Mouse (Mus musculus): ENCODE results near the gene Srd5a3.

Gene Srd5a3

DNA sequence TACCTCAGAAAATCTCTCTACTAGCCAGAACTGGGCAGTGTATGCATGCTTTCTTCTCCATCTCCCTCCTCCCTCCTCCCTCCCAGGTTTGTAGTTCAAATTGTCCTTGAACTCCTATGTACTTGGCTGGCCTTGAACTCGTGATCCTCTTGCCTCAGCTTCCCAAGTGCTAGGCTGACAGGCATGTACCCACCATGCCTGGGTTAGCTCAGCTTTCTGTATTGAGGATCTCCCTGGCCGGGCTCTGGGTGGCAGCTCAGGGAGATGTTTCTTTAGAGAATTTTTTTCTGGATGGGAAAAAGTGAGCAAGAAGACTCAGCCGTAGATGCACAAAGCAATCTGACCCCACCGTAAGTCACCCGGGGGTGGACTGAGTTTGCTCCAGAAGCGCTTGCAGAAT lies 12.9 kb downstream of the Srd5a3 start:
- no peak for DNase-seq (ENCODE audit: inconsistent ontology term)

- DNase-seq (ENCODE audit: inconsistent ontology term) = no peak
Measured at GRCm38 (mm10) chr5:76153430-76153829, 13.4 kb downstream of the Srd5a3 start.

DNA sequence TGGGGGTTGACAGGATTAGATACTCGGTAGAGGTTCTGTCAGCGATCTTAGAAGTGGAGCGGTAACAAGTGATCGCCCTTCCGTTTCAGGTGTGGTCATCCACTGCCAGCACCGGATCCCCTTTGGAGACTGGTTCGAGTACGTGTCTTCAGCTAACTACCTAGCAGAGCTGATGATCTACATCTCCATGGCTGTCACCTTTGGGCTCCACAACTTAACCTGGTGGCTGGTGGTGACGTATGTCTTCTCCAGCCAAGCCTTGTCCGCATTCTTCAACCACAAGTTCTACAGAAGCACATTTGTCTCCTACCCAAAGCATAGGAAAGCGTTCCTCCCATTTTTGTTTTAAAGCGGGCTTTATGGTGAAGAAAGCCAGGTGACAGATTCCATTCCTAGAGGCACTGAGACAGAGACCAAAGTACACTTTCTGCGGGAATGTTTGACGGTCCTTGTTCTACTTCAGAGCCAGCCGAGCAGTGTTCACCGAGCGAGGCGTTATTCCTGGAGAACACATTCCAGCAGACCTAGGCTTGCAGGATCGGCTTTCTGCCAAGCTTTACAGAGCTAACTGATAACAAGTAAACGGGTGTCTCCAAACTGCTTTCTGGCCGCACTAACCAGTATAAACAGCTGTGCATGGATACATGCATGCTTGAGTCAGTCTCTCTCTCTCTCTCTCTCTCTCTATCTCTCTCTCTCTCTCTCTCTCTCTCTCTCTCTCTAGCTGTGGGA lies 14.5 kb downstream of the Srd5a3 start:
- DNase-seq (ENCODE audit: inconsistent ontology term) = no peak

- DNase-seq (ENCODE audit: inconsistent ontology term) = no peak
Measured at GRCm38 (mm10) chr5:76159555-76159954, 19.5 kb downstream of the Srd5a3 start.

DNA sequence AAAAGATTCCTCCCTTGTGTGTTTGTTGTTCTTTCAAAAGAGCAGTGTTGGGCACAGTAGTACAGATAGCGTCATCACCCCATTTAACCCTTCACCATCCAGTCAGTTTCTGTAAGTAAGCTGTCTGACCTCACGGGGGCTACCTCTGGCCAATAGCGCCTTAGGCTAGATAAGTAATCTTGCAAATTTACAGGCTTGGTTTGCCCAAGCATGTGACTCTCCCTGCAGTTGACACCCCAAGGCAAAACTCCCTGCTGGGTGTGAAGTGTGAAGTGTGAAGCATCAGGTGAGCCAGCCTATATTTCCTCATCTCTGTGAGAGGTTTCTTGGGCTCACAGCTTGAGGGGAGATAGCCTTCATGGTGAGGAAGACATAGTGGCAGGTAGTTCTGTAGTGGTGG lies 20.0 kb downstream of the Srd5a3 start:
- no peak for DNase-seq (ENCODE audit: inconsistent ontology term)

DNA sequence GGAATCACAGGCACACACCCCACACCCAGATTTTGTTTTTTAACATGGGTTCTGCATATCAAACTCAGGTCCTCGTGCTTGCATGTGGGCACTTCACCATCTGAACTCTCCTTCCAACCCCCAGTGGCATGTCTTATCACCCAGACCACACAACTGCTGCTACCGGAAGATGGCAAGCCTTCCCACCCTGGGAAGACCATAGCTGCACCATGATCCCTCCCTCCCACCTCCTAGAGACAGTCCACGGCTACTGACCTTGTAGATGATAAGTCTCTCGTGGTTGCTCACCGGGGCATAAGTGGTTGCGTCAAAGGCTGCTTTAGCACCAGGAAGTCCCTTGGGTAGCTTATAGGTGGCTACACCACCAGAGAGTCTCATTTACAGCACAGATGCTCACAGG lies 21.4 kb downstream of the Srd5a3 start:
- DNase-seq (ENCODE audit: inconsistent ontology term) = no peak

GRCm38 (mm10) chr5:76162926-76163325 lies 22.9 kb downstream of the Srd5a3 start:
- DNase-seq (ENCODE audit: inconsistent ontology term) = no peak

GRCm38 (mm10) chr5:76163828-76164390 lies 23.8 kb downstream of the Srd5a3 start:
- no peak for DNase-seq (ENCODE audit: inconsistent ontology term)

DNA sequence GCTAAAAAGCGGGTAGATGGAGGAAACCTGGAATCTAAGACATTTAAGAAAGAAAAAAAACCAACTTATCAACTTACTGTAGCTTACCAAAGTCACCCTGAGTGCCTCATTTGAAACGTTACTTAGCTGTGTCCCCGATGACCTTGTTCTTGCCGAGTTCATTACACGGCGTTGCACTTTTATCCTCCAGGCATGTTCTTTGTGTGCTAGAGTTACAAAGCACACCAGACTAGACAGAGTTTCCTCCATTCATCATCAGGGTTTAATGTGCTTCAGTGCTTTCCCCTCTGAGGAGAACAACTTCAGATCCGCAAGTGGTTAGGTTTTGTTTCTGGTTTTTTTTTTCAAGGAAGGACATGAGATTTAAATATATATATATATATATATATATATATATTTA lies 24.8 kb downstream of the Srd5a3 start:
- DNase-seq (ENCODE audit: inconsistent ontology term) = no peak

- no peak for DNase-seq (ENCODE audit: inconsistent ontology term)
Measured at GRCm38 (mm10) chr5:76170522-76170921, 30.5 kb downstream of the Srd5a3 start.

DNA sequence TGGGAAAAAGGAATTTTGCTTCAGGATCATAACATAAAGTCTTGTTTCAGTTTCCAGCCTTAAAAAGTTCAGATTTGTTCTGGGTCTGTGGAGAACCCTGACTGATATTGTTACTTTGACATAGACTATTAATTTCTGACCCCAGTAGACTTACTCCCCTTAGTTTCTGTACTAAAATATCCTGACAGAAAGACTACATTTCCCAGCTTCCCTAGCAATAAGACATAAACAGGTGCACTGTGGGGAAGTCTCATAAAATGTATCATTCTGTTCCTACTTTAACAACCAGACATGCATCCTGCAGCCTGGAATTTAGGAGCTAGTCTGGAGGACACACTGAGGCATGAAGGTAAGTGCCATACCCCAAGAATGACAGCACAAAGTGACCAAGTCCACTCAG lies 31.0 kb downstream of the Srd5a3 start:
- no peak for DNase-seq (ENCODE audit: inconsistent ontology term)

DNA sequence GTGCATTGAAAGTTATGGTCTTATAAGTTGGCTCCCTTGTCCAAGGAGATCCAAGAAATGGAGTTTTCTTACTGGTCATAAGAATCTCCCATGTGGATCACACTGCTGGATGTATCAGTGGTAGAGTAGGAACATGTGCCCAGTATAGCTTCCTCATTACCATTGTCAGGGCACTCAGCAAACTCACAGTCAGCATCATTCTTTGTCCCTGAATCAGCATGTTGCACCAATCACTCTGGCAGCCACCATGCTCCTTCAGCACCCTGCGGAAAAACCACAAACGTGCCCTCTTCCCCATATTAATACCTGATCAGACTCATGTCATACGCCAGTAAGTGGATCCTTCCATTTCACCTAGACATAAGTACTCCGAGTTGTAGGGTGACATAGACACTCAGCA lies 35.0 kb downstream of the Srd5a3 start:
- no peak for DNase-seq (ENCODE audit: inconsistent ontology term)

GRCm38 (mm10) chr5:76176411-76176810 lies 36.3 kb downstream of the Srd5a3 start:
- DNase-seq (ENCODE audit: inconsistent ontology term) = no peak

- DNase-seq (ENCODE audit: inconsistent ontology term) = no peak
Measured at GRCm38 (mm10) chr5:76176841-76177240, 36.8 kb downstream of the Srd5a3 start.

- no peak for DNase-seq (ENCODE audit: inconsistent ontology term)
Measured at GRCm38 (mm10) chr5:76177664-76178063, 37.6 kb downstream of the Srd5a3 start.

DNA sequence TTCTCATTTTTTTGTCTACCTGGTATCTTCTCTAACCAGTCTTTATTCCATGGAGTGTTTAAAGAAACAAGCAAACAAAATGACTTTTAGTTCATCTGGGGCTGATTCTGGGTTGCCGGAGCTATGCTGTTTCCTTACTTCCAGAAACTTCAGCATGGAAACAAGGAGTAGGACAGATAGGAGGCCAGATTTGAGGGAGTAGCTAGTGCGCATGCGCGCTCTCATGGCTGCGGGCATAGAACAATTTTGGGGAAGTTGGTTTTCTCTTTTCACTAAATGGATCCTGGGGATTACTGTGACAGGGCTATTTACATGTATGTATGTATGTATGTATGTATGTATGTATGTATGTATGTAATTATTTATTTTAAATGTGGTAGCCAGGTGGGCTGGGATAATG lies 39.1 kb downstream of the Srd5a3 start:
- DNase-seq (ENCODE audit: inconsistent ontology term) = no peak

- DNase-seq (ENCODE audit: inconsistent ontology term) = no peak
Measured at GRCm38 (mm10) chr5:76179791-76180190, 39.7 kb downstream of the Srd5a3 start.

GRCm38 (mm10) chr5:76182326-76182725 lies 42.3 kb downstream of the Srd5a3 start:
- peak; percentile 60 for DNase-seq (ENCODE audit: inconsistent ontology term)

DNA sequence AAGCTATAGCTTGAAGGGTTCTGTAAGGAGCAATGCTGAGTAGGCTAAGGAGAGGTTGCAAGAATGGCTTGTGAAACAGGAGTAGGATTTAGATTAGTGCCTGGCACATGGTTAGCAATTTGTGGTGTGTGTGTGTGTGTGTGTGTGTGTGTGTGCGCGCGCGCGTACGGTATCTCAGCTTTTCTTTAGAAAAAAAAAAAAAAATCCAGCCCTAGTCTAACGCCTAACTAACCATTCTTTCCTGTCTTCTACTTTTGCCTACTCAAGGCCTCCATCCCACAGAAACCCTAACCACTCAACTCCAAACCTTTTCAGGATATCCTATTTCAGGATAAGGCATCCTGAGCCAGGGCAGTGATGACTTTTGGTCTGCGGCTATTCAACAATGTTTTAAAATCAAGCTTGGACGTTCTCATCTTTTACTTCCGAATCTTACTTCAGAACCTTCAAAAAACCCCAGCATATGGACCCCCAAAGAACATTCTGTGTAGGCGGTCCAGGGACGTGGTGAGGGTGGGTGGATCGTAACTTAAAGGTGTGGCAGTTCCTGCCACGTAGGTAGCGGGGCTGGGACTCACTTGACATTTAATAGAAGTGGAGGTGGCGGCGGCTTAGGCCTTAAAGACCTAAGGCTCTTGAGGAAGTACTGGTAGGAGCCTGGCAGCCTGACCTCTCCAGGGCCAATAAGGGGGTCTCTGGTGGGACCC lies 43.1 kb downstream of the Srd5a3 start:
- DNase-seq (ENCODE audit: inconsistent ontology term) = no peak

- peak; percentile 96 for DNase-seq (ENCODE audit: inconsistent ontology term)
Measured at GRCm38 (mm10) chr5:76183750-76184261, 43.7 kb downstream of the Srd5a3 start, which contains the start of gene Tmem165. TSS of gene Tmem165 (plus strand) at chr5:76183880.

- DNase-seq (ENCODE audit: inconsistent ontology term) = peak; percentile 85
Measured at GRCm38 (mm10) chr5:76184286-76185080, 44.4 kb downstream of the Srd5a3 start.

GRCm38 (mm10) chr5:76187885-76188284 lies 47.8 kb downstream of the Srd5a3 start:
- DNase-seq (ENCODE audit: inconsistent ontology term) = no peak
